Mouse (Mus musculus): Measurements from ENCODE around the gene Cog6. TPM values are rescaled to one million over a fixed set of nuclear protein-coding genes. Genes with fewer than 3 reads are reported as not detected.
A peak's percentile ranks its signal among the peaks of the same experiment; 100 is the strongest.

Gene Cog6
- total and polyA plus RNA-seq, 3 experiments = 15.6 to 25.8 (median 18.4) TPM

GRCm38 (mm10) chr3:53029046-53029445 lies 12.0 kb upstream of the Cog6 start:
- Histone ChIP-seq H3K4me3 (replicated peaks in 1 of 3; ENCODE audit: low read depth in 2 of 3, low read length in 2 of 3, poor library complexity in 1 of 3) (no peak overlapping the region), H3K9me3 (replicated peaks; ENCODE audit: low read length) (no peaks in the 10 kb centered on the region), H3K4me2 (ENCODE audit: insufficient read depth, low read depth, poor library complexity, severe bottlenecking) (no peak overlapping the region), H3K36me3 (replicated peaks in 1 of 2; ENCODE audit: control insufficient read depth in 1 of 2, insufficient read depth in 1 of 2, low read length in 1 of 2) (no peaks in the 10 kb centered on the region), H3K27me3 (replicated peaks) (no peaks in the 10 kb centered on the region), H3K4me1 (ENCODE audit: control insufficient read depth in 1 of 2, insufficient read depth in 2 of 2) (no peaks in the 10 kb centered on the region), H3K9ac (ENCODE audit: insufficient read depth, low read depth) (no peak overlapping the region), H3K79me2 (replicated peaks; ENCODE audit: control insufficient read depth, extremely low read depth, insufficient read depth, poor library complexity, severe bottlenecking) (no peaks in the 10 kb centered on the region), H3K27ac (ENCODE audit: insufficient read depth, low read depth) (no peak overlapping the region)
- in situ Hi-C loops (cut with MboI; ENCODE audit: low pct_ligation_motif_present, low pct_unique_long_range_greater_than_20kb, low sequenced_read_pairs) (no loop called here), dilution Hi-C loops (cut with MboI; ENCODE audit: extremely low pct_ligation_motif_present, extremely low pct_unique_long_range_greater_than_20kb, low sequenced_read_pairs) (no loop called here)
- TF ChIP-seq ZMIZ1 (IDR thresholded peaks at IDR 0.05; ENCODE audit: low read depth, low read length) (no peak), MAX (IDR thresholded peaks at IDR 0.05; ENCODE audit: low read length) (no peak), JUND (conservative IDR thresholded peaks at IDR 0.05; ENCODE audit: low read depth, low read length) (no peak), MAFK (IDR thresholded peaks at IDR 0.05; ENCODE audit: insufficient replicate concordance, low read length) (no peak), GABPA (IDR thresholded peaks at IDR 0.05; ENCODE audit: insufficient replicate concordance, low read depth, low read length) (no peak), JUN (IDR thresholded peaks at IDR 0.05; ENCODE audit: insufficient read depth, low read depth, low read length) (no peak), RAD21 (IDR thresholded peaks at IDR 0.05; ENCODE audit: low read depth, low read length) (peak; percentile 74), CTCF (conservative IDR thresholded peaks at IDR 0.05 in 1 of 2, IDR thresholded peaks at IDR 0.05 in 1 of 2; ENCODE audit: low read depth in 2 of 2, low read length in 2 of 2) (peak; percentile 67 to 85), ZKSCAN1 (IDR thresholded peaks at IDR 0.05; ENCODE audit: borderline replicate concordance, low read depth, low read length) (no peak), MEF2A (IDR thresholded peaks at IDR 0.05; ENCODE audit: borderline replicate concordance, low read depth, low read length) (no peak), NRF1 (IDR thresholded peaks at IDR 0.05; ENCODE audit: low read depth, low read length) (no peak), SMC3 (IDR thresholded peaks at IDR 0.05; ENCODE audit: low read depth, low read length) (peak; percentile 77), MXI1 (IDR thresholded peaks at IDR 0.05; ENCODE audit: low read depth, low read length) (no peak)
- DNase-seq (ENCODE audit: extremely low read depth) = peak; percentile 78

DNA sequence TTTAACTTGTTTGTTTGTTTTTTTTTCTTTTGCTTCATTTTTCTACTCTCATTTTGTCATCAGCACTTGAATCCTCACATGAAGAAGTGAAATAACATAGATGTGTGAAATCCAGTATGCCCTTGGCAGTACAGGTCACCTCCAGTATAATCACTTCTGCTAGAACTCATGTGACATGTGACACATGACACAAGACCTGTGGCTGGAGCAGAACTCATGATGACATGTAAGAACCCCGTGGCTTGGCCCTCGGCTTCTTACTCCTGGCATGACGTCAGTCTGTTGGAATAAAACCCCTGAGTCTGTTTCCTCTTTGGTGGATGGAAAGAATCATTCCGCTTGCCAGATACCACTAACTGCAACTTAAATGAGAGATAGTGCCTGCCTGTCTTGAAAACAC lies 10.3 kb upstream of the Cog6 start:
- H3K27me3 ChIP-seq (replicated peaks) = no peaks in the 10 kb centered on the region
- in situ Hi-C loops (cut with MboI; ENCODE audit: low pct_ligation_motif_present, low pct_unique_long_range_greater_than_20kb, low sequenced_read_pairs) (no loop called here), dilution Hi-C loops (cut with MboI; ENCODE audit: extremely low pct_ligation_motif_present, extremely low pct_unique_long_range_greater_than_20kb, low sequenced_read_pairs) (no loop called here)
- H3K9ac ChIP-seq (ENCODE audit: insufficient read depth, low read depth) = no peak overlapping the region
- peak; percentile 9 for DNase-seq (ENCODE audit: extremely low read depth)
- H3K36me3 ChIP-seq (replicated peaks in 1 of 2; ENCODE audit: control insufficient read depth in 1 of 2, insufficient read depth in 1 of 2, low read length in 1 of 2) = no peaks in the 10 kb centered on the region
- no peak overlapping the region for H3K4me2 ChIP-seq (ENCODE audit: insufficient read depth, low read depth, poor library complexity, severe bottlenecking)
- no peaks in the 10 kb centered on the region; a peak in 1 of 4 replicates for H3K4me1 ChIP-seq (ENCODE audit: control insufficient read depth in 1 of 2, insufficient read depth in 2 of 2)
- no peak for TF ChIP-seq E2F4 (IDR thresholded peaks at IDR 0.05; ENCODE audit: insufficient replicate concordance, low read depth, low read length)
- no peak for TF ChIP-seq TBP (conservative IDR thresholded peaks at IDR 0.05; ENCODE audit: low read depth, low read length)
- no peak for TF ChIP-seq HCFC1 (IDR thresholded peaks at IDR 0.05; ENCODE audit: low read depth, low read length)
- 0 out of 2 replicates have a peak, but pooled peaks have one; percentile 17 for TF ChIP-seq BHLHE40 (IDR thresholded peaks at IDR 0.05; ENCODE audit: low read depth, low read length)
- no peak overlapping the region for H3K4me3 ChIP-seq (replicated peaks in 1 of 3; ENCODE audit: low read depth in 2 of 3, low read length in 2 of 3, poor library complexity in 1 of 3)
- no peaks in the 10 kb centered on the region for H3K79me2 ChIP-seq (replicated peaks; ENCODE audit: control insufficient read depth, extremely low read depth, insufficient read depth, poor library complexity, severe bottlenecking)
- H3K27ac ChIP-seq (ENCODE audit: insufficient read depth, low read depth) = no peak overlapping the region
- H3K9me3 ChIP-seq (replicated peaks; ENCODE audit: low read length) = no peaks in the 10 kb centered on the region

Data from CH12.LX (cell line).